Mouse (Mus musculus) adrenal gland, adult (tissue): Measurements from ENCODE around the gene Mat1a.

Source experiments
- DNase-seq, 2 experiments: peaks; one replicate each; pipeline ENCODE4 v3.0.0; 2022 to 2023; ENCODE audit warnings: low spot score in 1 of 2; ENCODE audit not compliant: inconsistent age in 2 of 2

The Mat1a gene

GRCm38 (mm10) chr14:41137006-41137405 is 32.2 kb downstream of the Mat1a start:
- DNase-seq: no peak

DNA sequence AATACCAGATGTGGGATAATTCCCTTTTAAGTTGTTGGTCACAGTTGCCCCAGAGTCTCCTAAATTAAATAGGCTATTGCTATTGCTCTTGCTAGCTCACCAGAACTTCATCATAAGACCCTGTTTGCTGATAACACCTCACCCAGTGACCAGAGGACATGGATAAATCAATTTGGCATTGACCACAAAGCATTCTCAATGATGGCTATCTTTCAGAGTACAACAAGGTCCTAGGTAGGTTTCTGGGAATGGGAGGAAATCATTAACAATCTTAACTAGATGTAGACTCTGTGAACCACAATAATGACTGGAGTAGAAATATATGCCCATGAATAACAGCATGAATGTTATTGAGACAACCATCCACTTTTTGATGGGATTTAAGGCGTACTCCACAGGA is 35.9 kb downstream of the Mat1a start:
- no peak for DNase-seq

DNA sequence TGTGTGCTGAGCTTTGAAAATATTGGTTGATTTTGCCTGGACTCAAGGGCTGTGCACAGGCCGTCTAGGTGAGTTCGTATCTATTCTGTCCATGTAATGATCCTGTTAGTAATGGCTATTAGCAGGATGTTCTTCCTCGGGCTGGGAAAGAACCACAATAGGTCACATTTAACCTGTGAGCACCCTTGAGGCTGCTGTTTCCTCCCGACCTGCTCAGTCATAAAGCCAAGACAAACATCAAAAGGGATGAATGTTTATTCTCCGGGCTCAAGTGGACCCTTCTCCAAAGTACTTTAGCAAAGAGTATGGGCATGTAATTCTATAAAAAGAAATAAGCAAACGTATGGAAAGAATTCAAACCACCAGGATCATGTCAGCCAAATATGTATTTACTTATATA is 41.2 kb downstream of the Mat1a start:
- DNase-seq: no peak

- no peak for DNase-seq
Observed at GRCm38 (mm10) chr14:41146922-41147321, 42.1 kb downstream of the Mat1a start.

DNA sequence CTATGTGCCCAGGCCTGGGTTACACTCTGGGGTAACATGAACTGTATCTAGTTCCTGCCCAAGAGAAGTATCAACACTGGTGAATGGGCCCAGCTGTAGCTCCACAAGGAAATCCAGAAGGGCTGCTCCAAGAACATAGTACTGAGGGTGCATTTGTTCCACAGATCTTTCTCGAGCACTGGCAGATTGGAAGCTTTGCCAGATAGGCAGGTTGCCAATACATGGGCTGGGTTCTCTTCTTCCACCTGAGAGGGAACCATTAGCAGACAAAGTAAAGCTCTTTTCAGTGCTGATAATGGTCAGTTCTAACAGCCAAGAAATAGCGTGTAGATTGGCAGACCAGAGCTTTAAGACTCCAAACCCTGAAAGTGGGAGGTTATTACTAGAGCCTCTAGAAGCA is 42.5 kb downstream of the Mat1a start:
- DNase-seq: no peak

GRCm38 (mm10) chr14:41151220-41151898 is 46.5 kb downstream of the Mat1a start, which contains the start of gene Mbl1:
TSS of gene Mbl1 (plus strand) at chr14:41151458.
- no peak for DNase-seq

DNA sequence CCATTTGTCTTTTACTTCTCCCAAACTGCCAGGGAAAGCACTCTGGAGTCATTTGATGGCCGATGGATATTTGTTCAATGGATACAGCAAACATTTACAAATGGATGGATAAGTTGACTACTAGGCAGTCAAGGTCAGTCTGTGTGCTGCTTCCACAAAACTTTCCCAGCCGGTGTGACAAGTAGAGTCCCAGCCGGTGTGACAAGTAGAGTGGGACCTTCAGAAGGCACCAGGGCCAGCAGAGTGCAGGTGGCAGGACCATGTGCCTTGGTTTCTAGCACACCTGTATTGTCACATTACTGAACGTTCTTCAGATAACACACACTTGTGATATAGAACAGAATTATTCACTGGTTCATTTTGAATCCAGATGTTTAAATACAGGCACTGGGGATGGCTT is 55.2 kb downstream of the Mat1a start:
- no peak for DNase-seq

GRCm38 (mm10) chr14:41160743-41161142 is 55.9 kb downstream of the Mat1a start:
- peak; percentile 19 to 62 for DNase-seq

GRCm38 (mm10) chr14:41162663-41163062 is 57.8 kb downstream of the Mat1a start:
- DNase-seq: peak; percentile 46 to 78

DNA sequence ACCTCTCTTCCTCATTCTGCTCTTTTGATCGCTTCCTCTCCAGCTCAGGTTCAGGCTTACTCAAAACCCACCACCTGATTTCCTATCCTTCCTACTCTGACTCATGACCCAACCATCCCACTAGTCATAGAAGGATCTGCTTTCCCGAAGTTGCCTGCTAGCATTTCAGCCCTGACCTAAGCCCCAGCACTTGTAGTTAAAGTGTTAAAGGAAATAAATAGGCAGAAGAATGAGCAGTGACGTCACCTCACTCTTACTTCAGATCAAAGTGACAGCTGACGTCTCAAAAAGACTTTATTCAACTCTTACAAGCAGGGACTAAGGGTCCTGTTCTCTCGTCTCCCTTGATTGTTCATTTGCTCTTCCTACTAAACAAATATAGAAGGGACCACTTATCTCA is 62.4 kb downstream of the Mat1a start:
- DNase-seq: no peak

DNA sequence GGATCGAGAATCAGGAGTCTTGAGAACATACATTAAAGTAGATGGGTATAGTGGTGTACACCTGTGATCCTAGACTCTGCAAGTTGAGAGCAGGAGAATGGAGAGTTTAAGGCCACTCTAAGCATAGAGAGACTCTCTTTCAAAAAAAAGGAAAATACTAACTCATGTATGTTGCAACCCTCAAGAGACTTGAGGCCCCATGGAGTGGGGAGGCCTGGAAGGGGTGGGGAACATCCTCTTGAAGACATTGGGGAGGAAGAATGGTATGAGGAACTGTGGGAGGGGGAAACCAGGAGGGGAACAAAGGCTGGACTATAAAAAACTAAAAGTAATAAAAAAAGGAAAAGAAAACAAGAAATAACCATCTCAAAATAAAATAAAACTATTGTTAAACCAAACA is 63.7 kb downstream of the Mat1a start:
- DNase-seq: no peak

- DNase-seq: no peak
Observed at GRCm38 (mm10) chr14:41170514-41170913, 65.7 kb downstream of the Mat1a start.
